Mouse (Mus musculus): ENCODE measurements around the gene Cyp46a1.

Cyp46a1 gene

GRCm38 (mm10) chr12:108410416-108411208 is 76.4 kb downstream of the Cyp46a1 start:
- no peak for DNase-seq

Data from B cell, adult 2 months (primary cell).